In the genomic region with DNA sequence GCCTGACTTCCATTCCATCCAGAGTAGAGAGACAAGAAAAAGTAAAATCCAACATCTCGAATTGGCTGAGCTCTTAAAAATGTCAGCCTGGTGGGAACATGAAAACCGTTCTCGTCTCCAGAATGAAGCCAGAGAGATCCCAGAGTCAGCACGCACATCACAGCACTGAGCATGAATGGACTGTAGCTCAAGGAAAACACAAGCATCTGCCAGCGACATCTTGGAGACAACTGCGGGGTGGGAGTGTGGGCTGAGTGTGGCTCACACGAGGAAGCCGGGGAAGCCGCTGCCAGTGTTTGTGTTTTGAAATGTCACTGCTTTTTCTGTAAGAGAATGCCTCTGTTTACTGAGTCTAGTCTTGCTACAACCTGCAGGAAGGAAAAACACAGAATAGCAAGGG, we compare ENCODE assay signal across 8 mouse cellular contexts. TPM values are rescaled to one million over a fixed set of nuclear protein-coding genes. Genes with fewer than 3 reads are reported as not detected.
DNase-seq lines count a peak whose midpoint lies in the region.

No protein-coding gene starts in this region.

- DNase-seq in kidney, postnatal 10 days = peak; percentile 47
- no peak for DNase-seq in kidney, postnatal 25 days
- DNase-seq in frontal cortex, postnatal 25 days (ENCODE audit: low spot score in 2 of 2) = peak; percentile 29 to 40
- DNase-seq in left cerebral cortex, adult 18-20 months (ENCODE audit: low spot score in 2 of 2) = peak; percentile 70 to 81
- peak; percentile 78 to 87 for DNase-seq in right cerebral cortex, postnatal 10 days (ENCODE audit: low spot score in 2 of 2)
- no peak for DNase-seq in thymus, postnatal 25 days
- DNase-seq in cerebellum, adult 18-20 months = no peak
- no peak for DNase-seq in adrenal gland, postnatal 36 days

RNA-seq across cellular contexts. Expression of gene Lrch1, which starts 32.7 kb away (rescaled TPM):
- 10 to 100 TPM; 14.4 to 15.0 TPM for total RNA-seq in left cerebral cortex, adult 18-20 months (2021)
- 10 to 100 TPM; 12.4 to 13.7 TPM for total RNA-seq in adrenal gland, postnatal 36 days (2021)

Comparison
In these comparisons a context has a peak if more than half of its experiments do, and no peak if none do; other contexts are left out.
1. DNase-seq: peak in kidney, postnatal 10 days (single experiment), frontal cortex, postnatal 25 days (2 of 2), left cerebral cortex, adult 18-20 months (2 of 2) and right cerebral cortex, postnatal 10 days (2 of 2); none in kidney, postnatal 25 days (0 of 2), thymus, postnatal 25 days (single experiment), cerebellum, adult 18-20 months (0 of 2) and adrenal gland, postnatal 36 days (0 of 2).